Mouse (Mus musculus): ENCODE measurements around the gene Krt5. TPM values are rescaled to one million over a fixed set of nuclear protein-coding genes. Genes with fewer than 3 reads are reported as not detected.

Krt5 gene
- polyA plus RNA-seq (2015; fragmentation: Nextera tagmentation; extraction: Ambion mirVana): 0.15 and 0.22 TPM in 2 replicates

GRCm38 (mm10) chr15:101712720-101713119 is at the start of gene Krt5:
Krt5 (minus strand) TSS chr15:101712898.
- H3K4me1 ChIP-seq (ENCODE audit: control insufficient read depth, insufficient read depth, low read depth, low read length): no peaks in the 10 kb centered on the region
- H3K4me3 ChIP-seq (ENCODE audit: low read length): no peak within 1 kb of the TSS
- H3K9me3 ChIP-seq (ENCODE audit: control insufficient read depth, low read length): no peaks in the 10 kb centered on the region
- WGBS: 64% methylated on average over 13 of the region's 13 CpGs
- no peaks in the 10 kb centered on the region for H3K36me3 ChIP-seq (ENCODE audit: control insufficient read depth, insufficient read depth, low read length)
- no peak within 1 kb of the TSS for H3K9ac ChIP-seq (ENCODE audit: low read depth, low read length)
- ATAC-seq: no peak
- H3K4me2 ChIP-seq (ENCODE audit: low read length): no peak within 1 kb of the TSS
- H3K27ac ChIP-seq (ENCODE audit: low read depth, low read length): no peak within 1 kb of the TSS
- no peaks in the 10 kb centered on the region for H3K27me3 ChIP-seq (replicated peaks; ENCODE audit: control insufficient read depth, insufficient read depth, low read length)

GRCm38 (mm10) chr15:101742711-101743110 is 30.0 kb upstream of the Krt5 start, which contains the start of gene Krt71:
Krt71 (minus strand) TSS chr15:101743109.
- no peaks in the 10 kb centered on the region for H3K27me3 ChIP-seq (replicated peaks; ENCODE audit: control insufficient read depth, insufficient read depth, low read length)
- no peak within 1 kb of the TSS for H3K4me2 ChIP-seq (ENCODE audit: low read length)
- H3K4me1 ChIP-seq (ENCODE audit: control insufficient read depth, insufficient read depth, low read depth, low read length): no peaks in the 10 kb centered on the region
- no peak for ATAC-seq
- 58% methylated on average over 14 of the region's 14 CpGs for WGBS
- H3K9ac ChIP-seq (ENCODE audit: low read depth, low read length): no peak within 1 kb of the TSS
- H3K36me3 ChIP-seq (ENCODE audit: control insufficient read depth, insufficient read depth, low read length): no peaks in the 10 kb centered on the region
- no peak within 1 kb of the TSS for H3K4me3 ChIP-seq (ENCODE audit: low read length)
- H3K9me3 ChIP-seq (ENCODE audit: control insufficient read depth, low read length): no peaks in the 10 kb centered on the region
- H3K27ac ChIP-seq (ENCODE audit: low read depth, low read length): no peak within 1 kb of the TSS

- no peaks in the 10 kb centered on the region for H3K4me1 ChIP-seq (ENCODE audit: control insufficient read depth, insufficient read depth, low read depth, low read length)
- 60% methylated on average over 7 of the region's 7 CpGs for WGBS
- no peaks in the 10 kb centered on the region for H3K36me3 ChIP-seq (ENCODE audit: control insufficient read depth, insufficient read depth, low read length)
- no peaks in the 10 kb centered on the region for H3K27me3 ChIP-seq (replicated peaks; ENCODE audit: control insufficient read depth, insufficient read depth, low read length)
- no peaks in the 10 kb centered on the region for H3K9me3 ChIP-seq (ENCODE audit: control insufficient read depth, low read length)
- no peak for ATAC-seq
- no peak overlapping the region for H3K9ac ChIP-seq (ENCODE audit: low read depth, low read length)
- H3K4me2 ChIP-seq (ENCODE audit: low read length): no peak overlapping the region
- no peak overlapping the region for H3K4me3 ChIP-seq (ENCODE audit: low read length)
- no peak overlapping the region for H3K27ac ChIP-seq (ENCODE audit: low read depth, low read length)
Observed at GRCm38 (mm10) chr15:101737786-101738185, 25.1 kb upstream of the Krt5 start.

- no peaks in the 10 kb centered on the region for H3K27me3 ChIP-seq (replicated peaks; ENCODE audit: control insufficient read depth, insufficient read depth, low read length)
- H3K36me3 ChIP-seq (ENCODE audit: control insufficient read depth, insufficient read depth, low read length): no peaks in the 10 kb centered on the region
- H3K4me1 ChIP-seq (ENCODE audit: control insufficient read depth, insufficient read depth, low read depth, low read length): no peaks in the 10 kb centered on the region
- no peak overlapping the region for H3K9ac ChIP-seq (ENCODE audit: low read depth, low read length)
- no peak overlapping the region for H3K4me2 ChIP-seq (ENCODE audit: low read length)
- no peaks in the 10 kb centered on the region for H3K9me3 ChIP-seq (ENCODE audit: control insufficient read depth, low read length)
- ATAC-seq: no peak
- H3K27ac ChIP-seq (ENCODE audit: low read depth, low read length): no peak overlapping the region
- no peak overlapping the region for H3K4me3 ChIP-seq (ENCODE audit: low read length)
Observed at GRCm38 (mm10) chr15:101730653-101731052, 18.0 kb upstream of the Krt5 start.

GRCm38 (mm10) chr15:101724686-101725085 is 12.0 kb upstream of the Krt5 start:
- no peak overlapping the region for H3K9ac ChIP-seq (ENCODE audit: low read depth, low read length)
- 72% methylated on average over 5 of the region's 5 CpGs for WGBS
- H3K4me2 ChIP-seq (ENCODE audit: low read length): no peak overlapping the region
- H3K27me3 ChIP-seq (replicated peaks; ENCODE audit: control insufficient read depth, insufficient read depth, low read length): no peaks in the 10 kb centered on the region
- no peak overlapping the region for H3K27ac ChIP-seq (ENCODE audit: low read depth, low read length)
- H3K36me3 ChIP-seq (ENCODE audit: control insufficient read depth, insufficient read depth, low read length): no peaks in the 10 kb centered on the region
- H3K4me3 ChIP-seq (ENCODE audit: low read length): no peak overlapping the region
- ATAC-seq: no peak
- no peaks in the 10 kb centered on the region for H3K4me1 ChIP-seq (ENCODE audit: control insufficient read depth, insufficient read depth, low read depth, low read length)
- no peaks in the 10 kb centered on the region for H3K9me3 ChIP-seq (ENCODE audit: control insufficient read depth, low read length)

- Histone ChIP-seq H3K4me1 (ENCODE audit: control insufficient read depth, insufficient read depth, low read depth, low read length) (no peaks in the 10 kb centered on the region), H3K36me3 (ENCODE audit: control insufficient read depth, insufficient read depth, low read length) (no peaks in the 10 kb centered on the region), H3K4me2 (ENCODE audit: low read length) (no peak overlapping the region), H3K27ac (ENCODE audit: low read depth, low read length) (no peak overlapping the region), H3K9me3 (ENCODE audit: control insufficient read depth, low read length) (no peaks in the 10 kb centered on the region), H3K4me3 (ENCODE audit: low read length) (no peak overlapping the region), H3K9ac (ENCODE audit: low read depth, low read length) (no peak overlapping the region), H3K27me3 (replicated peaks; ENCODE audit: control insufficient read depth, insufficient read depth, low read length) (no peaks in the 10 kb centered on the region)
- 76% methylated on average over 3 of the region's 3 CpGs for WGBS
- no peak for ATAC-seq
Observed at GRCm38 (mm10) chr15:101715831-101716230, 3.1 kb upstream of the Krt5 start.

GRCm38 (mm10) chr15:101714356-101714755 is 1.7 kb upstream of the Krt5 start:
- Histone ChIP-seq H3K9me3 (ENCODE audit: control insufficient read depth, low read length) (no peaks in the 10 kb centered on the region), H3K4me2 (ENCODE audit: low read length) (no peak overlapping the region)
- WGBS: 92% methylated on average over 5 of the region's 5 CpGs

GRCm38 (mm10) chr15:101713731-101714130 is 1.0 kb upstream of the Krt5 start:
- 84% methylated on average over 8 of the region's 8 CpGs for WGBS
- Histone ChIP-seq H3K9ac (ENCODE audit: low read depth, low read length) (no peak overlapping the region), H3K9me3 (ENCODE audit: control insufficient read depth, low read length) (no peaks in the 10 kb centered on the region), H3K4me3 (ENCODE audit: low read length) (no peak overlapping the region), H3K27ac (ENCODE audit: low read depth, low read length) (no peak overlapping the region), H3K4me1 (ENCODE audit: control insufficient read depth, insufficient read depth, low read depth, low read length) (no peaks in the 10 kb centered on the region), H3K4me2 (ENCODE audit: low read length) (no peak overlapping the region), H3K27me3 (replicated peaks; ENCODE audit: control insufficient read depth, insufficient read depth, low read length) (no peaks in the 10 kb centered on the region), H3K36me3 (ENCODE audit: control insufficient read depth, insufficient read depth, low read length) (no peaks in the 10 kb centered on the region)
- no peak for ATAC-seq

More at GRCm38 (mm10) chr15:101714356-101714755, 1.7 kb upstream of the Krt5 start:
- Histone ChIP-seq H3K4me1 (ENCODE audit: control insufficient read depth, insufficient read depth, low read depth, low read length) (no peaks in the 10 kb centered on the region), H3K4me3 (ENCODE audit: low read length) (no peak overlapping the region), H3K9ac (ENCODE audit: low read depth, low read length) (no peak overlapping the region), H3K36me3 (ENCODE audit: control insufficient read depth, insufficient read depth, low read length) (no peaks in the 10 kb centered on the region), H3K27ac (ENCODE audit: low read depth, low read length) (no peak overlapping the region), H3K27me3 (replicated peaks; ENCODE audit: control insufficient read depth, insufficient read depth, low read length) (no peaks in the 10 kb centered on the region)
- ATAC-seq: no peak

GRCm38 (mm10) chr15:101708683-101709082 is 4.0 kb downstream of the Krt5 start:
- no peaks in the 10 kb centered on the region for H3K36me3 ChIP-seq (ENCODE audit: control insufficient read depth, insufficient read depth, low read length)
- H3K4me2 ChIP-seq (ENCODE audit: low read length): no peak overlapping the region
- no peak for ATAC-seq
- no peaks in the 10 kb centered on the region for H3K4me1 ChIP-seq (ENCODE audit: control insufficient read depth, insufficient read depth, low read depth, low read length)
- H3K9ac ChIP-seq (ENCODE audit: low read depth, low read length): no peak overlapping the region
- no peaks in the 10 kb centered on the region for H3K9me3 ChIP-seq (ENCODE audit: control insufficient read depth, low read length)
- no peak overlapping the region for H3K4me3 ChIP-seq (ENCODE audit: low read length)
- no peaks in the 10 kb centered on the region for H3K27me3 ChIP-seq (replicated peaks; ENCODE audit: control insufficient read depth, insufficient read depth, low read length)
- WGBS: 64% methylated on average over 11 of the region's 11 CpGs
- H3K27ac ChIP-seq (ENCODE audit: low read depth, low read length): no peak overlapping the region

GRCm38 (mm10) chr15:101707454-101707853 is 5.2 kb downstream of the Krt5 start:
- Histone ChIP-seq H3K27me3 (replicated peaks; ENCODE audit: control insufficient read depth, insufficient read depth, low read length) (no peaks in the 10 kb centered on the region), H3K4me2 (ENCODE audit: low read length) (no peak overlapping the region), H3K9ac (ENCODE audit: low read depth, low read length) (no peak overlapping the region), H3K36me3 (ENCODE audit: control insufficient read depth, insufficient read depth, low read length) (no peaks in the 10 kb centered on the region), H3K27ac (ENCODE audit: low read depth, low read length) (no peak overlapping the region), H3K9me3 (ENCODE audit: control insufficient read depth, low read length) (no peaks in the 10 kb centered on the region), H3K4me1 (ENCODE audit: control insufficient read depth, insufficient read depth, low read depth, low read length) (no peaks in the 10 kb centered on the region), H3K4me3 (ENCODE audit: low read length) (no peak overlapping the region)
- ATAC-seq: no peak
- 84% methylated on average over 9 of the region's 9 CpGs for WGBS
